Mouse (Mus musculus) embryo, embryonic 10 days (tissue): Measurements from ENCODE around the gene Celsr3.
A peak's percentile ranks its signal among the peaks of the same experiment; 100 is the strongest.

ENCODE experiments used
- DNase-seq: peaks from one replicate; pipeline ENCODE4 v3.0.0-alpha.2; 2015; ENCODE audit warnings: low spot score

The Celsr3 gene

GRCm38 (mm10) chr9:108825820-108826699 lies at the start of gene Celsr3:
Gene Celsr3, plus strand, starts transcription at chr9:108826320.
- DNase-seq: peak; percentile 97

- DNase-seq: no peak
Observed at GRCm38 (mm10) chr9:108776614-108777013, 49.5 kb upstream of the Celsr3 start.

- DNase-seq: no peak
Observed at GRCm38 (mm10) chr9:108777276-108777675, 48.8 kb upstream of the Celsr3 start.

DNA sequence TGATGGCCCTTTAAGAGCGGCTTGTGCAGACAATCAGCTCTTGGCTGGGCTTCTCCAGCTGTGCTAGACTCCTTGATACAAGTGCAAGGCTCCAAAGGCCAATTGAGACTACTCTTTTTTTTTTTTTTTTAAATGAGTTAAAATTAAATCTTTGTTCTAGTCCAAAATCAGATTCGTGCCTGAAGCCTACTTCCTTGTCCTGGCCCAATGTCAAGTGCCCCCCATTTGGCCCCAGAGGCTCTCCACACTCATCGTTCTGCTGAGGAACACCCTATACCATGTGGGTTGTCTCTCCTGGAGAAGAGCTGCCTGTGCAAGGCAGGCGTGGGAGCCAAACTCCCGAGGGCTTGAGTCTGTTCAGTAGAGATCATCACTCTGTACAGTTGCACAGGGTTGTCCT lies 45.2 kb upstream of the Celsr3 start:
- no peak for DNase-seq

GRCm38 (mm10) chr9:108781891-108782290 lies 44.2 kb upstream of the Celsr3 start:
- peak; percentile 19 for DNase-seq

DNA sequence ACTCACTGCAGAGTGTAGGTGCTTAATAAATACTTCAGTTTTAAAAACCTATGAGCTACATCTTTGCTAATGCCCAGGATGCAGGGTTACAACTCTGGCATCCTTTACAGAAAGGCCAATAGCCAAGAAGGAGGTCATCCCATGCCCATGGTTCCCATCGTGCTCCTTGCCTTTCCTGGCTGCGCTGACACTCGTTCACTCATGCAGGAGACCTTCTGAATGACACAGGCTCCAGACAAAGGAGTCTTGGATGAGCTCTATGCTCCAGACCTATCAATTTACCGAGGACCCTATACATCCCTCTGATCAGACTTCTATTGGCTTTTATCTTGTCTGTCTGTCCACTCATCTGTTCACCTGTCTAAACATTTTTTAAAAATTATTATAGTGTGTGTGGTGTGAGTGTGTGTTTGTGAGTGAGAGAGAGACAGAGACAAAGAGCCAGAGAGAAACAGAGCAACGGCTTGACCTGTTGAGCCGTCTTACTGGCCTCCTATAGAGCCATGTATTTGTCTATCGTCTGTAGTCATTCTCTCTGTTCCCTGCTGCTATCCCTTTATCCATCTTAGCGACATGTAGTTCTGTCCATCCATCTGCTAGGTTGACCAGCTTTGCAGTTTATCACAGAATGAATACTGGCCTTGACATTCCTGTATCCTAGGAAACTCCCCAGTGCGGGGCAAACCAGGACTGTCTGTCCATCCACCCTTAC lies 43.1 kb upstream of the Celsr3 start:
- DNase-seq: peak; percentile 32

GRCm38 (mm10) chr9:108783548-108784463 lies 42.3 kb upstream of the Celsr3 start, which contains the start of gene Ip6k2:
Gene Ip6k2, plus strand, starts transcription at chr9:108783796.
- peak; percentile 96 for DNase-seq

DNA sequence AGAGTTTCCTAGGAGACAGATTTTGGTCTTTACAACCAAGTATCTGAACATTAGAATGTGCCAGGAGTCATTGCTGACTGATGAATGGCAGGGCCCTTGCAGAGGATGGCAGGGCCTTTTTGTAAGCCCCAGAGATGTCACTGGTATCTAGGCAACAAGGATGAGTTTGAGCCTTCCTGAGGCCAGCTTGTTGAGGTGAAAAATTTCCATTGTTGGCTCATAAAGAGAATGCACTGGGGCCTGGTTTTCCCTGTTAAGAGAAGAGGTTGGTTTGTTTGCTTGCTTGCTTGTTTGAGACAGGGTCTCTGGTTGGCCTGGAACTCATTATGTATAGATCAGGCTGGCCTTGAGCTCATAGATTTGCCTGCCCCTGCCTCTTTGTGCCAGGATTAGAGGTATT lies 40.7 kb upstream of the Celsr3 start:
- DNase-seq: peak; percentile 79

- no peak for DNase-seq
Observed at GRCm38 (mm10) chr9:108786494-108786893, 39.6 kb upstream of the Celsr3 start.

DNA sequence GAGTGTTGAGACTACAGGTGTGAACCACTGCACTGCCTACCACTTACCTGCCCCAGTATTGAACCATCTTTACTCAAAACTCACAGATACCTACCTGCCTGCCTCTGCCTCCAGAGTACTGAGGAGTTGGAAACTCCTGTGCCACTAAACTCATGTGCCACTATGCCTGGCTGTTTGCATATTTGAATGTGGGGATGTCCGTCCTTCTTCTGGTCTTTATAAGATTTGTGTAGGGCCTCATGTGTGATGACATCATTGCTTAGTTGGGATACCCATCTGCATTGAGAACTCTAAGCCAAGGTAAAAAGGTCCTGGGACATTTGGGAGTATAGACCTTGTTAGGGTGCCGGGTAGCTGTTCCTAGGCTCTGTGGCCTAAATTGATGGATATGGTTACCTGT lies 39.0 kb upstream of the Celsr3 start:
- DNase-seq: no peak

DNA sequence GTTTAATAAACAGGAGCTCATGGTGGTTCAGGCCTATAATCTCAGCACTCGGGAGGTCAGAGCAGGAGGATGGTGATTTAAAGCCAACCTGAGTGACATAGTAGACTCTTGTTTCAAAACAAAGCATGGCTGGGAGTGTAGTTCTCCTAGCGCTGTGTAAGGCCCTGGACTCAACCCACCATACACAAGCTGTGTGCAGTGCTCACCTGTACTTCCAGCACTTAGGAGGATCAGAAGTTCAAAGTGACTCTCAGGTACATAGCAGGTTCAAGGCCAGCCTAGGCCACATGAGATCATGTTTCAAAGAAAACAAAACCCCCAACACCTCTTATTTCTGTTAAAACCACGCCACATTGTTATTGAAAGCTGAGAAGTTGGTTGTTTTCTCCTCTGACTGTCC lies 37.4 kb upstream of the Celsr3 start:
- no peak for DNase-seq

- no peak for DNase-seq
Observed at GRCm38 (mm10) chr9:108792307-108792706, 33.8 kb upstream of the Celsr3 start.

- no peak for DNase-seq
Observed at GRCm38 (mm10) chr9:108792730-108793129, 33.4 kb upstream of the Celsr3 start.

DNA sequence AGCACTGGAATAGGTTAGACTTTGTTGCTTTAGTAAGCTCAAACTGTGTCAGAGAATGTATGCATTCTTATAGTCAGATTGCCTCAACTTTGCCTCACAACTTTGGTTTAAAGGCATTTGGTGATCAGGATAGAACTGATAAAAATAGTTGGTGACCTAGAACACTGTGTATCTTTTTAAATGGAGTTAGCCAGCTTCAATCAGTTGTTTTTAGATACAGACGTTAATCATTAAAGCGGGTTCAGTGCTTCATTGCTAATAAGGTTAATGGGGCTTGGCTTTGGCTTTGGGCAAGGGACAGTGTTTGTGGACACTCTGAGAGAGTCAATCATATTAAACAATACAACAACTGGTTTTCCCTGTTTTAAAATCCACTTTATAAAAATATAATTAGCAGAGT lies 30.8 kb upstream of the Celsr3 start:
- no peak for DNase-seq

GRCm38 (mm10) chr9:108795762-108796161 lies 30.4 kb upstream of the Celsr3 start:
- DNase-seq: peak; percentile 47

DNA sequence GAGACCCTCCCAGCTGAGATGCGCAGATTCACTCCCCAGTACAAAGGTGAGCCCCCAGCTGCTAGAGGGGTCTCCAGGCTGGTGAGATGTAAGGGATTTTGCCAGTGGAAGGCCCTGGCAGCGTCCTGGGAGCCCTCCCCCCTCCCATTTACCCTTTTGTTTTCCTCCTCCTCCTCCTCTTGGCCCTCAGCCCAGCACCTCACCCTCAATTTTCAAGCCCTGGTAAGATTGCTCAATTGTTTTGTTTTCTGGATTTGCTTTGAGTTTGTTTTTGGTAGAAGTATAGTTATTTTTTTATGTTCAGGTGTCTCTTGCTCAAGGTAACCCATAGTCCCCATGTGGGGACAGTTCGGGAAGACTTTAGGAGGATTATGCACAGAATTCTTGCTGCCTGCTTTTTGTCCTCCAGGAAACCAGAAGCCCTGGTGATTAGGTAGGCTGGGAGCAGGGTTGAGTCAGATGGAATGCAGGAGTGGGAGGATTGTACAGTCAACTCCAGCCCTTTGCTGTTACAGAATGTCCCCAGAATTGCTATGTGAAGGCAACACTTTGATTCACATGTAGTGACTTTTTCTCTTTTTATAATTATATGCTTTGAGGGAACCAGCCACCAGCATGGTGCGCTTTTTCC lies 29.7 kb upstream of the Celsr3 start:
- no peak for DNase-seq

DNA sequence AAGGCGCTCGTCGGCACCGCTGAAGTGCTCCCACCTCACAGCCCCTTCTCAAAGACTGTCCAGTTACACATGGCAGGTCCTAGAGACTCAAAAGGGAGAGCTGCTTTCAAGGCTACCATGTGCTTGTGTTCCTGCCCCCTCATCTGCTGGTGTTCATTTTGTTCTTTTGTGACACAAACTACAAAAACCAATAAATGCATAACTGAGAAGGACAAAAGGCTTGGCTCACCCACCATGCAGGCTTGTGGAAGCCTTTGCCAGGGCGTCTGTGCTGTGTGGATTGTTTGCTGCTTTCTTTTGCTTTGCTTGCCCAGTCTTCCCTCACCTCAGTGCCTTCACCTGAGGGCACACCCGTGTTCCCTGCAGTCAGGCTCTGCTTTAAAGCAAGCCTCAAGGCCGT lies 28.6 kb upstream of the Celsr3 start:
- DNase-seq: no peak

GRCm38 (mm10) chr9:108798508-108799075 lies 27.5 kb upstream of the Celsr3 start:
- no peak for DNase-seq

DNA sequence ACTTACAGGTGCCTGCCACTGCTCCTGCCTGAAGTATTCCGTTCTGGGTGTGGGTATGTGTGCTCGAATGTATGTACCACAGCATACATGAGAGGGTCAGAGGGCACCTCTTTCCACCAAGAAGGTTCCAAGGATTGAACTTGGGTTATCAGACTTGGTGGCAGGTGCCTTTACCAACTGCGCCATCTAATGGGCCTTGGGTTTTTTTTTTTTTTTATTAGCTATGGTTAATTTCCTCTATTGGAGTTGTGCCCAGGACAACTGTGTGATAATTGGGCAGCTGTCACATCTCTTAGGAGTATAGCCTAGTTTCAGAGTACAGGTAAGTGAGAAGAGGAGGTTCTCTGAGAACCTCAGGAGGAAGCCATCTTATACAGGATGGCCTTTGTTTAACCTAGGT lies 26.6 kb upstream of the Celsr3 start:
- DNase-seq: no peak

DNA sequence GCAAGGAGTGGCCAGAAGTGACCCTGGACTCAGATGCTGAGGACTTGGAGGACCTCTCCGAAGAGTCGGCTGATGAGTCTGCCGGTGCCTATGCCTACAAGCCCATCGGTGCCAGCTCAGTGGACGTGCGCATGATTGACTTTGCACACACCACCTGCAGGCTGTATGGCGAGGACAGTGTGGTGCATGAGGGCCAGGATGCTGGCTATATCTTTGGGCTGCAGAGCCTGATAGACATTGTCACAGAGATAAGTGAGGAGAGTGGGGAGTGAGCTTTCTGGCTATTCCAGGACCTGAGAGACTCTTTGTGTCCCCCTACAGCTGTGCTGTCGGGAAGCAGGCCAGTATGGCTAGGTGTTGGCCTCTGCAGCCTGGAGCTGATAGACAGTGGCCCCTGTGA lies 20.4 kb upstream of the Celsr3 start:
- no peak for DNase-seq

GRCm38 (mm10) chr9:108806379-108806778 lies 19.7 kb upstream of the Celsr3 start:
- no peak for DNase-seq
